Mouse (Mus musculus): ENCODE results near the gene Xkr8. TPM values are rescaled to one million over a fixed set of nuclear protein-coding genes. Genes with fewer than 3 reads are reported as not detected.

The Xkr8 gene
- polyA plus RNA-seq (2015; fragmentation: Nextera tagmentation; extraction: Ambion mirVana), result 1.8 and 2.5 TPM in 2 replicates

DNA sequence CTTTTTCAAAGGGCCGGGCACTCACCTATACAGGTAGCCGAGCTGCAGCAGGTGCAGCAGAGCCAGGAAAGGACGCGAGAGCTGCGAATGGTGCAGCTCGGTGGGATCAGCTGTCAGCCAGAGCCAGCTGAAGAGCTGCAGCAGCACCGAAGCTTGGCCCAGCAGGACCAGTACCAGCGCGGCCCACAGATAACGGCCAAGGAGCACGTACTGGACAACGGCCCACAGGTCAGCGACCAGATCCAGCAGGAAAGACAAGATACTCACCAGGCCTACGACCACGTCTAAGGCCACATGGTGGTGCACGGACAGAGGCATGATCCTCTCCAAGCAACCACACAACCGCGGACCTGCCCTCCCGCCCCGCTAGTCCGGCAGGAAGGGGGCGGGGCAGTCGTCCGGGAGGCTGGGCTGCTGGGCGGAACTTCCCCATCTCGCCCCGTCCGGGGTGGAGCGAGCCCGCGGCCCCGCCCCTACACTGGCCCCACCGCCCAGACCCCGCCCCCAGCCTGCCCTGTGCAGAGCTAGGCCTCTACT lies at the start of gene Xkr8:
TSS of gene Xkr8 (minus strand) at position 399 of the 537 bp plus-strand sequence.
- Histone ChIP-seq H3K36me3 (ENCODE audit: control insufficient read depth, insufficient read depth, low read length) (no peaks in the 10 kb centered on the region), H3K4me2 (replicated peaks; ENCODE audit: low read depth) (peak within 1 kb of the TSS; percentile 92), H3K27ac (replicated peaks) (no peak within 1 kb of the TSS; the same call in 1 of the 2 replicates), H3K9me3 (ENCODE audit: control insufficient read depth, low read length) (no peaks in the 10 kb centered on the region), H3K9ac (ENCODE audit: low read length) (peak within 1 kb of the TSS; percentile 65), H3K27me3 (ENCODE audit: control insufficient read depth, insufficient read depth, low read length) (no peaks in the 10 kb centered on the region), H3K4me3 (ENCODE audit: low read depth, low read length) (peak within 1 kb of the TSS; percentile 57), H3K4me1 (replicated peaks; ENCODE audit: control insufficient read depth, insufficient read depth) (no peaks in the 10 kb centered on the region)
- ATAC-seq (ENCODE audit: low FRiP score, low TSS enrichment) (peak; percentile 92), DNase-seq (ENCODE audit: low spot score) (peak; percentile 95)
- no peak for TF ChIP-seq EP300 (optimal IDR thresholded peaks at IDR 0.05)
- peak; percentile 50; the same call in 1 of the 2 replicates for TF ChIP-seq CTCF (IDR thresholded peaks at IDR 0.05; ENCODE audit: low read depth)
- 2% methylated on average over 34 of the region's 34 CpGs for WGBS

DNA sequence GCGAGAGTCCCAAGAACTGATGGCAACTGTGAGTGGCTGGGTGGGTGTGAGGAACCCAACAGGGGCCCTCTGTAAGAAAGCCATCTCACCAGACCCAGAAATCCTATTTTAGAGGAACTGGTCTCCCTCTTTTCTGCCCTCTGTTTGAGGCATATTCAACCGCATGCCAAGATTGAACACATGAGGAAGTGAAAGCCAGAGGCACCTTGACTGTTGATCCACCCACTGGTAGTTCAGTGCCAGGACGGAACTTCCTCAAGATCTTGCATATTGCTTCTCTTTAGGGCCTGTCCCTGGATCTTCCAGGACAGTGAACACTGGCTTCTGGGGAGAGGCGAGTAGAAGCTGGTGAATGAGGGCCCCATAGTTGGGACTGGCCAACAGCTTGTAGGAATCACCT lies 47.9 kb upstream of the Xkr8 start:
- Histone ChIP-seq H3K9me3 (ENCODE audit: control insufficient read depth, low read length) (no peaks in the 10 kb centered on the region), H3K36me3 (ENCODE audit: control insufficient read depth, insufficient read depth, low read length) (peaks cover 28% of the 10 kb centered on the region), H3K27me3 (ENCODE audit: control insufficient read depth, insufficient read depth, low read length) (no peaks in the 10 kb centered on the region), H3K9ac (ENCODE audit: low read length) (no peak overlapping the region), H3K4me3 (ENCODE audit: low read depth, low read length) (no peak overlapping the region), H3K4me1 (replicated peaks; ENCODE audit: control insufficient read depth, insufficient read depth) (no peaks in the 10 kb centered on the region), H3K4me2 (replicated peaks; ENCODE audit: low read depth) (no peak overlapping the region), H3K27ac (replicated peaks) (no peak overlapping the region)
- ATAC-seq (ENCODE audit: low FRiP score, low TSS enrichment), result no peak
- 80% methylated on average over 4 of the region's 4 CpGs for WGBS
- no peak for DNase-seq (ENCODE audit: low spot score)
- no peak for TF ChIP-seq CTCF (IDR thresholded peaks at IDR 0.05; ENCODE audit: low read depth)
- TF ChIP-seq EP300 (optimal IDR thresholded peaks at IDR 0.05), result no peak

DNA sequence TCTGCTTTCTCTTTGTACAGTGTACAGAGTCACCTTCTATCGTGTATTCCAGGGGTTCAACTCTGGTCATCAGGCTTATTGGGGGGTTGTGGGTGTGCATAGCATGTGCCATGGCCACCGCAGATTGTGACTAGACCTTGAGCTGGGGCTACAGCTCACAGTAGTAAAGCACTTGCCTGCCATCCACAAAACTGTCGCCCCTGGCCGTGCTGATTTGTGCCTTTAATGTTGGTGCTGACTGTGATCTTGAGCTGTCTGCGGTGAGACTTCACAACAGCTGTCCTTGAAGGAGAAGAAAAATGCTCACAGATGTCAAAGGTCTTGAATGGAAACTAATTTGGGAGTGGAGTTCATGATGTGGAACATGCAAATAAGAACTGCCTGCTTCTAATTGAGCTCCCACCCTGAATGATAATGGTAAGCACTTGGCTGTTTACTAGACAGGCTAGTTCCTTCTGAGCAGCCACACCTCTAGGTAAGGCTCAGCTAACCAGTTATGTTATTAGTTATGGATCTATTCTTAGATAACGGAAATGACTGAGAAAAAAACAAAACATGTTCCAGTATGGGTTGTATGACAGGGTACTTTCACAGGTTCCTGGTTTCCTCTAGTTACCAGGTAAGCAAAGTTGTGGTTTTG lies 46.3 kb upstream of the Xkr8 start:
- Histone ChIP-seq H3K27ac (replicated peaks) (no peak overlapping the region), H3K27me3 (ENCODE audit: control insufficient read depth, insufficient read depth, low read length) (no peaks in the 10 kb centered on the region), H3K4me1 (replicated peaks; ENCODE audit: control insufficient read depth, insufficient read depth) (no peaks in the 10 kb centered on the region), H3K9ac (ENCODE audit: low read length) (no peak overlapping the region), H3K4me3 (ENCODE audit: low read depth, low read length) (no peak overlapping the region), H3K9me3 (ENCODE audit: control insufficient read depth, low read length) (no peaks in the 10 kb centered on the region), H3K36me3 (ENCODE audit: control insufficient read depth, insufficient read depth, low read length) (peaks cover 36% of the 10 kb centered on the region), H3K4me2 (replicated peaks; ENCODE audit: low read depth) (no peak overlapping the region)
- no peak for DNase-seq (ENCODE audit: low spot score)
- no peak for TF ChIP-seq EP300 (optimal IDR thresholded peaks at IDR 0.05)
- TF ChIP-seq CTCF (IDR thresholded peaks at IDR 0.05; ENCODE audit: low read depth), result no peak
- no peak for ATAC-seq (ENCODE audit: low FRiP score, low TSS enrichment)
- WGBS, result 89% methylated on average over 6 of the region's 6 CpGs

DNA sequence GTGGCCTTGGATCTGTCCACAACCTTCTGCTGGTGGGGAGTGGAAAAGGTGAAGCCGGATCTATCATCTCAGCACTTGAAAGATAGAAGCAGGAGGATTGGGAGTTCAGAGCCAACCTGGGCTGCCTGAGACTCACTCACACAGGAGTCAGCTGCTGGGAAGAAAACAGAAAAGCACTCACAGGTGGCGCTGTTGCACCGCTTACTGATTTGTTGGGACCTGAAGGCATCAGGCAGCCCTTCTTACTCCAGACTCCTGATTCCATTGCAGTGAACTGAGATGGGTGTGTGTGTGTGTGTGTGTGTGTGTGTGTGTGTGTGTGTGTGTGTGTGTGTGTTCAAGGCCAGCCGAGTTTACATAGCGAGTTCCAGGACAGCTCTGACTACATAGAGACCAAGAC lies 44.4 kb upstream of the Xkr8 start:
- ATAC-seq (ENCODE audit: low FRiP score, low TSS enrichment), result peak; percentile 57; the same call in 1 of the 2 replicates
- H3K36me3 ChIP-seq (ENCODE audit: control insufficient read depth, insufficient read depth, low read length), result peaks cover 38% of the 10 kb centered on the region
- TF ChIP-seq CTCF (IDR thresholded peaks at IDR 0.05; ENCODE audit: low read depth) (peak; percentile 84), EP300 (optimal IDR thresholded peaks at IDR 0.05) (no peak)

DNA sequence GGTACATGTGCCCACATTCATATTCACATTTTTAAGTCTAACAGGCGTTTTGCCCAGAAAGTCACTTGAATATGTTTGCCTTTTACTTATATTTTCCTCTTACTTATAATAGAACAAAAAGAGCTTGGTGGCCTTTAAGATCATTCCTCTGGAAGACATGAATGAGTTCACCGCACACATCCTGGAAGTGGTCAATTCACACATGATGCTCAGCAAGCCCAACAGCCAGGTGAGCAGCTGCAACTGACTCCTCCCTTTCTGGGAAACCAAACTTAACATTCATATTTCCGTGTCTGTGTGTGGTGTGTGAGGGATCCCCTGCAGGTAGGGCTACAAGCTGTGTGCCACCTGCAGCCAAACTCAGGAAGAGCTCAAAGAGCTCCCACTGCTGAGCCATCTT lies 42.6 kb upstream of the Xkr8 start:
- 85% methylated on average over 3 of the region's 3 CpGs for WGBS
- Histone ChIP-seq H3K4me3 (ENCODE audit: low read depth, low read length) (no peak overlapping the region), H3K27me3 (ENCODE audit: control insufficient read depth, insufficient read depth, low read length) (no peaks in the 10 kb centered on the region), H3K9me3 (ENCODE audit: control insufficient read depth, low read length) (no peaks in the 10 kb centered on the region), H3K4me1 (replicated peaks; ENCODE audit: control insufficient read depth, insufficient read depth) (no peaks in the 10 kb centered on the region), H3K9ac (ENCODE audit: low read length) (no peak overlapping the region), H3K4me2 (replicated peaks; ENCODE audit: low read depth) (no peak overlapping the region), H3K36me3 (ENCODE audit: control insufficient read depth, insufficient read depth, low read length) (peaks cover 38% of the 10 kb centered on the region), H3K27ac (replicated peaks) (no peak overlapping the region)
- ATAC-seq (ENCODE audit: low FRiP score, low TSS enrichment), result no peak
- no peak for DNase-seq (ENCODE audit: low spot score)
- TF ChIP-seq EP300 (optimal IDR thresholded peaks at IDR 0.05), result no peak
- TF ChIP-seq CTCF (IDR thresholded peaks at IDR 0.05; ENCODE audit: low read depth), result no peak

More for the DNA sequence above, 44.4 kb upstream of the Xkr8 start:
- Histone ChIP-seq H3K27ac (replicated peaks) (no peak overlapping the region), H3K4me3 (ENCODE audit: low read depth, low read length) (no peak overlapping the region), H3K9ac (ENCODE audit: low read length) (no peak overlapping the region), H3K9me3 (ENCODE audit: control insufficient read depth, low read length) (no peaks in the 10 kb centered on the region), H3K27me3 (ENCODE audit: control insufficient read depth, insufficient read depth, low read length) (no peaks in the 10 kb centered on the region), H3K4me2 (replicated peaks; ENCODE audit: low read depth) (no peak overlapping the region), H3K4me1 (replicated peaks; ENCODE audit: control insufficient read depth, insufficient read depth) (no peaks in the 10 kb centered on the region)
- peak; percentile 85 for DNase-seq (ENCODE audit: low spot score)
- WGBS, result 79% methylated on average over 5 of the region's 5 CpGs

DNA sequence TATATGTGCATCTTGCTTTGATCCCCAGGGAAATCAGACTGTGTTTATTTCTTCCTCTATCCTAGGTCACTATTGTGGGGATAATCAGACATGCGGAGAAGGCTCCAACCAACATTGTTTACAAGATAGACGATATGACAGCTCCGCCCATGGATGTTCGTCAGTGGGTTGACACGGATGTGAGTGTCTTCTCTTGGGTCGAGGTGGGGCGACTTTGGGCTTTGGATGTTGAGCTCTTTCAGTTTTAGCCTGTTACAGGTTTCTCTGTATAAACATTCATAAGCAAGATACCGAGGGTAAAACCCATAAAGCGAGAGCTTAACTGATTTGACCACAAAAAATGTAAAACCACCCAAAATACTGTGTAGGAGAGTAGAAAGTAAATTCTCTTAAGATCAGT lies 39.4 kb upstream of the Xkr8 start:
- Histone ChIP-seq H3K9me3 (ENCODE audit: control insufficient read depth, low read length) (no peaks in the 10 kb centered on the region), H3K4me2 (replicated peaks; ENCODE audit: low read depth) (no peak overlapping the region), H3K27me3 (ENCODE audit: control insufficient read depth, insufficient read depth, low read length) (no peaks in the 10 kb centered on the region), H3K36me3 (ENCODE audit: control insufficient read depth, insufficient read depth, low read length) (peaks cover 20% of the 10 kb centered on the region), H3K27ac (replicated peaks) (no peak overlapping the region), H3K4me1 (replicated peaks; ENCODE audit: control insufficient read depth, insufficient read depth) (no peaks in the 10 kb centered on the region), H3K9ac (ENCODE audit: low read length) (no peak overlapping the region), H3K4me3 (ENCODE audit: low read depth, low read length) (no peak overlapping the region)
- WGBS, result 84% methylated on average over 9 of the region's 9 CpGs
- ATAC-seq (ENCODE audit: low FRiP score, low TSS enrichment) (no peak), DNase-seq (ENCODE audit: low spot score) (no peak)
- TF ChIP-seq CTCF (IDR thresholded peaks at IDR 0.05; ENCODE audit: low read depth), result no peak
- no peak for TF ChIP-seq EP300 (optimal IDR thresholded peaks at IDR 0.05)

All from stomach, postnatal 0 days (tissue).